Mouse (Mus musculus) megakaryocyte, embryonic 14.5 days (primary cell): ENCODE data around the gene 1700029I15Rik.

Experiments
- FLI1 ChIP-seq: IDR thresholded peaks from 2 replicates; pipeline ENCODE4 v1.6.1; 2012; ENCODE audit warnings: low read length, inconsistent platforms, mixed read lengths
- GATA1 ChIP-seq: IDR thresholded peaks from 3 replicates; pipeline ENCODE4 v1.6.1; 2012; ENCODE audit warnings: mixed read lengths, low read length, inconsistent platforms, borderline replicate concordance

- TF ChIP-seq GATA1 (no peak), FLI1 (no peak)
These were observed 28.1 kb upstream of the 1700029I15Rik start for GRCm38 (mm10) chr2:92354224-92354623.
